Mouse (Mus musculus) Patski (cell line): ENCODE measurements around the gene Spta1. TPM values are rescaled to one million over a fixed set of nuclear protein-coding genes. Genes with fewer than 3 reads are reported as not detected.

Source experiments
- ATAC-seq: fragments of 100-300 bp; one replicate; pipeline ENCODE4 v1.8.0; 2021
- CTCF ChIA-PET: fragments of 350-600 bp; sonication (Branson Sonifier 250); formaldehyde crosslinking; loops from one replicate; lab custom pipeline; 2022; ENCODE audit warnings: inconsistent platforms; lab: Charles Lee
- POLR2A ChIA-PET: fragments of 350-600 bp; sonication (Branson Sonifier 250); formaldehyde crosslinking; loops from one replicate; lab custom pipeline; 2022; ENCODE audit warnings: antibody characterized with exemption, inconsistent platforms; lab: Charles Lee
- DNase-seq: peaks from one replicate; pipeline ENCODE4 v3.0.0-alpha.2; 2011; ENCODE audit warnings: low read depth, low spot score
- H3K27me3 ChIP-seq: fragments of 371-371 bp; one replicate; pipeline ENCODE4 v1.5.1; 2021
- CTCF ChIP-seq: fragments of 100-300 bp; IDR thresholded peaks from one replicate; pipeline ENCODE4 v1.5.1; 2021
- in situ Hi-C: fragments of 300-500 bp; cut with MboI; formaldehyde crosslinking; loops from 3 replicates; pipeline ENCODE4 v1.11.1; 2018; ENCODE audit warnings: low pct_unique_long_range_greater_than_20kb, mixed read lengths
- polyA plus RNA-seq: library from polyadenylated mRNA; unstranded; gene quantifications from one replicate; pipeline ENCODE4 v1.2.3, GENCODE M21; 2021

Gene Spta1
- polyA plus RNA-seq, 1 experiment from 2014 or later: not detected

- no peak for ATAC-seq
- CTCF ChIA-PET: no interaction called here
- DNase-seq: no peak
- no peaks in the 10 kb centered on the region for H3K27me3 ChIP-seq
- in situ Hi-C loops: no loop called here
- POLR2A ChIA-PET: no interaction called here
- TF ChIP-seq CTCF: no peak
Measured at GRCm38 (mm10) chr1:174170706-174171501, 1.7 kb upstream of the Spta1 start.

GRCm38 (mm10) chr1:174171537-174171936 is 1.0 kb upstream of the Spta1 start:
- no peak for DNase-seq
- in situ Hi-C loops: no loop called here
- no peak for ATAC-seq
- CTCF ChIA-PET: no interaction called here
- no peak for TF ChIP-seq CTCF
- H3K27me3 ChIP-seq: no peaks in the 10 kb centered on the region
- POLR2A ChIA-PET: no interaction called here

GRCm38 (mm10) chr1:174204699-174205098 is 32.1 kb downstream of the Spta1 start:
- in situ Hi-C loops: no loop called here
- ChIA-PET CTCF (no interaction called here), POLR2A (no interaction called here)
- TF ChIP-seq CTCF: no peak
- ATAC-seq (no peak), DNase-seq (no peak)
- no peaks in the 10 kb centered on the region for H3K27me3 ChIP-seq

GRCm38 (mm10) chr1:174212286-174212685 is 39.7 kb downstream of the Spta1 start:
- TF ChIP-seq CTCF: no peak
- DNase-seq (no peak), ATAC-seq (no peak)
- in situ Hi-C loops: no loop called here
- CTCF ChIA-PET: no interaction called here
- POLR2A ChIA-PET: no interaction called here
- H3K27me3 ChIP-seq: no peaks in the 10 kb centered on the region

GRCm38 (mm10) chr1:174215270-174216038 is 42.9 kb downstream of the Spta1 start:
- H3K27me3 ChIP-seq: no peaks in the 10 kb centered on the region
- in situ Hi-C loops: no loop called here
- ChIA-PET CTCF (no interaction called here), POLR2A (no interaction called here)
- TF ChIP-seq CTCF: no peak
- DNase-seq (no peak), ATAC-seq (no peak)

- no peaks in the 10 kb centered on the region for H3K27me3 ChIP-seq
- in situ Hi-C loops: no loop called here
Measured at GRCm38 (mm10) chr1:174216528-174217204, 44.1 kb downstream of the Spta1 start.

GRCm38 (mm10) chr1:174239916-174240315 is 67.3 kb downstream of the Spta1 start:
- no peaks in the 10 kb centered on the region for H3K27me3 ChIP-seq
- in situ Hi-C loops: no loop called here
- no peak for TF ChIP-seq CTCF
- ChIA-PET CTCF (interaction anchor here (1.3 kb wide), 1 partner anchor 11 kb away, joined by 3 read pairs; no protein-coding TSS in a partner anchor), POLR2A (no interaction called here)
- DNase-seq (no peak), ATAC-seq (no peak)

More at GRCm38 (mm10) chr1:174216528-174217204, 44.1 kb downstream of the Spta1 start:
- ChIA-PET POLR2A (no interaction called here), CTCF (no interaction called here)
- DNase-seq (no peak), ATAC-seq (no peak)
- no peak for TF ChIP-seq CTCF

GRCm38 (mm10) chr1:174244621-174245020 is 72.0 kb downstream of the Spta1 start:
- no peak for TF ChIP-seq CTCF
- ChIA-PET POLR2A (no interaction called here), CTCF (interaction anchor here (1.6 kb wide), 1 partner anchor 15 kb away, joined by 4 read pairs; no protein-coding TSS in a partner anchor)
- H3K27me3 ChIP-seq: no peaks in the 10 kb centered on the region
- no peak for DNase-seq
- in situ Hi-C loops: no loop called here
- ATAC-seq: no peak

- no peak for TF ChIP-seq CTCF
- POLR2A ChIA-PET: no interaction called here
- CTCF ChIA-PET: no interaction called here
- H3K27me3 ChIP-seq: no peaks in the 10 kb centered on the region
- no peak for DNase-seq
- ATAC-seq: no peak
- in situ Hi-C loops: no loop called here
Measured at GRCm38 (mm10) chr1:174246080-174246479, 73.5 kb downstream of the Spta1 start.

- in situ Hi-C loops: no loop called here
- ChIA-PET POLR2A (no interaction called here), CTCF (no interaction called here)
- DNase-seq (no peak), ATAC-seq (no peak)
- TF ChIP-seq CTCF: no peak
- no peaks in the 10 kb centered on the region for H3K27me3 ChIP-seq
Measured at GRCm38 (mm10) chr1:174247170-174247569, 74.6 kb downstream of the Spta1 start.
